Mouse (Mus musculus): Measurements from ENCODE around the gene Kcnc2. TPM values are rescaled to one million over a fixed set of nuclear protein-coding genes. Genes with fewer than 3 reads are reported as not detected.

Kcnc2 gene
- polyA plus RNA-seq, 2 experiments, result 0.54 to 0.57 TPM

DNA sequence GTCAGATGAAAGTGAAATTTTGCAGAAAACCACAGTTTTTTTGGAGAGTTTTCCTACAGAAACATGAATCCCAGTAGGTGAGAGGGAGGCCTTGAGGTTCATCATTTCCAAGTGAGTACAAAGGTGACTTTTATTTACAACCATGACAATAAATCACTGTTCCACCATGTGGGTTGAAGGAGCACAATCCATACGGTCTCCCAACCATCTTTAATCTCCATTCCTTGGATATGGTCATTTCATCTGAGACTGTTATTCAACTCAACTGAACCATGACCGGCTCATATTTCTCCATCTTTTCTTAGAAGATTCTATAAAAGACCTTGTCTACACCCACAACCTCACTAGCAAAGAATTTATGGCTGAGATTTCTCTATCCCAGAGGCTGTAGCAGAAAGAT, 22.6 kb upstream of the Kcnc2 start:
- Histone ChIP-seq H3K4me3 (replicated peaks; ENCODE audit: low read length) (no peak overlapping the region), H3K27ac (replicated peaks; ENCODE audit: low read depth, low read length) (no peak overlapping the region), H3K27me3 (ENCODE audit: control insufficient read depth, insufficient read depth, low read length) (no peaks in the 10 kb centered on the region), H3K4me2 (replicated peaks; ENCODE audit: low read depth, low read length, severe bottlenecking) (no peak overlapping the region), H3K4me1 (ENCODE audit: control insufficient read depth, insufficient read depth, low read length) (no peaks in the 10 kb centered on the region), H3K9me3 (ENCODE audit: control insufficient read depth, low read length) (no peaks in the 10 kb centered on the region), H3K36me3 (ENCODE audit: control insufficient read depth, insufficient read depth, low read length) (no peaks in the 10 kb centered on the region), H3K9ac (ENCODE audit: low read depth, low read length, severe bottlenecking) (no peak overlapping the region)
- no peak for TF ChIP-seq POLR2A (IDR thresholded peaks at IDR 0.05; ENCODE audit: borderline replicate concordance, extremely low read depth, insufficient read depth, insufficient read length)
- DNase-seq (ENCODE audit: low spot score) (no peak), ATAC-seq (ENCODE audit: low FRiP score, low read depth) (no peak)
- 60% methylated on average over 2 of the region's 2 CpGs for WGBS

DNA sequence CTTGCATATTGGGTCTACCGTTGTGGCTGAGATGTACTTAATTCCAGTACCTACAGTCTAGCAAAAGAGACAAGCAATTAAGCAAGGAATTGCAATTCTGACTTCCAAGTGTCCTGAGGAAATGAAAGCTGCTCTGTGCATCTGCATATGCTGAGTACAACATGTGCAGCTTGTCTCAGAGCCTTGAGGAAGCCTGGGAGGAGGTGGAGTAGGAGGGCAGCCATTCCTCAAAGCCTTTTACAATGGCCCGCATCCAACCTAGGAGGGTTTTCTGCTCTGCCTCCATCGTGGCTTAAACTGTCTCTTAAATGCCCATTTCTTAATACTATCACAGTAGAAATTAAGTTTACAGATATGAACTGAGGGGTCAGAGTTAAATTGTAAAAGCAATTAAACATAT, 7.5 kb upstream of the Kcnc2 start:
- Histone ChIP-seq H3K4me2 (replicated peaks; ENCODE audit: low read depth, low read length, severe bottlenecking) (no peak overlapping the region), H3K27me3 (ENCODE audit: control insufficient read depth, insufficient read depth, low read length) (no peaks in the 10 kb centered on the region), H3K9me3 (ENCODE audit: control insufficient read depth, low read length) (no peaks in the 10 kb centered on the region), H3K9ac (ENCODE audit: low read depth, low read length, severe bottlenecking) (no peak overlapping the region), H3K36me3 (ENCODE audit: control insufficient read depth, insufficient read depth, low read length) (no peaks in the 10 kb centered on the region), H3K4me3 (replicated peaks; ENCODE audit: low read length) (no peak overlapping the region), H3K27ac (replicated peaks; ENCODE audit: low read depth, low read length) (no peak overlapping the region), H3K4me1 (ENCODE audit: control insufficient read depth, insufficient read depth, low read length) (no peaks in the 10 kb centered on the region)
- no peak for TF ChIP-seq POLR2A (IDR thresholded peaks at IDR 0.05; ENCODE audit: borderline replicate concordance, extremely low read depth, insufficient read depth, insufficient read length)
- WGBS, result 82% methylated on average over 3 of the region's 3 CpGs
- no peak for ATAC-seq (ENCODE audit: low FRiP score, low read depth)
- no peak for DNase-seq (ENCODE audit: low spot score)

DNA sequence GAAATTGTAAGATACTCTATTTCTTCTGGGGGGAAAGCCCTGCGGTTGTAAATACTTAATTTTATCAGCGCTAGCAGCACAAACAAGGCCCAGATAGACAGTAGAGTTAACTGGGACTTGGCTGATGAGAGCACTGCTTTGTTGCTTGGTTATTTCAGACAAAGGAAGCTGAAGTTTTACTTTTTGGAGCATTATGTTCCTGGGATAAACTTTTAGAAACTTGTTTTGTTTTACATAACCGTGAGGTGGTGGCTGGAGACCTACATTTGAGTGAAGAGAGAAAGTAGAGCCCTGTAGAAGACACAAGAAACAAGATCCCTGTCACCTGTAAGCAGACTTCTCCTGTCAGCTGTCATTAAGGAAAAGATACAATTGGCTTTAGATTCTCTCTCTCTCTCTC, 1.4 kb upstream of the Kcnc2 start:
- no peaks in the 10 kb centered on the region for H3K9me3 ChIP-seq (ENCODE audit: control insufficient read depth, low read length)
- H3K9ac ChIP-seq (ENCODE audit: low read depth, low read length, severe bottlenecking), result no peak overlapping the region
- ATAC-seq (ENCODE audit: low FRiP score, low read depth), result no peak
- TF ChIP-seq POLR2A (IDR thresholded peaks at IDR 0.05; ENCODE audit: borderline replicate concordance, extremely low read depth, insufficient read depth, insufficient read length), result no peak
- no peak for DNase-seq (ENCODE audit: low spot score)
- peak overlapping the region; percentile 88 for H3K4me2 ChIP-seq (replicated peaks; ENCODE audit: low read depth, low read length, severe bottlenecking)
- H3K4me1 ChIP-seq (ENCODE audit: control insufficient read depth, insufficient read depth, low read length), result peaks cover 6% of the 10 kb centered on the region; the same call in 1 of the 2 replicates
- WGBS, result 67% methylated on average over 3 of the region's 3 CpGs
- peaks cover 48% of the 10 kb centered on the region for H3K27me3 ChIP-seq (ENCODE audit: control insufficient read depth, insufficient read depth, low read length)
- no peaks in the 10 kb centered on the region for H3K36me3 ChIP-seq (ENCODE audit: control insufficient read depth, insufficient read depth, low read length)
- H3K27ac ChIP-seq (replicated peaks; ENCODE audit: low read depth, low read length), result no peak overlapping the region
- H3K4me3 ChIP-seq (replicated peaks; ENCODE audit: low read length), result peak overlapping the region; percentile 46; the same call in 1 of the 2 replicates

DNA sequence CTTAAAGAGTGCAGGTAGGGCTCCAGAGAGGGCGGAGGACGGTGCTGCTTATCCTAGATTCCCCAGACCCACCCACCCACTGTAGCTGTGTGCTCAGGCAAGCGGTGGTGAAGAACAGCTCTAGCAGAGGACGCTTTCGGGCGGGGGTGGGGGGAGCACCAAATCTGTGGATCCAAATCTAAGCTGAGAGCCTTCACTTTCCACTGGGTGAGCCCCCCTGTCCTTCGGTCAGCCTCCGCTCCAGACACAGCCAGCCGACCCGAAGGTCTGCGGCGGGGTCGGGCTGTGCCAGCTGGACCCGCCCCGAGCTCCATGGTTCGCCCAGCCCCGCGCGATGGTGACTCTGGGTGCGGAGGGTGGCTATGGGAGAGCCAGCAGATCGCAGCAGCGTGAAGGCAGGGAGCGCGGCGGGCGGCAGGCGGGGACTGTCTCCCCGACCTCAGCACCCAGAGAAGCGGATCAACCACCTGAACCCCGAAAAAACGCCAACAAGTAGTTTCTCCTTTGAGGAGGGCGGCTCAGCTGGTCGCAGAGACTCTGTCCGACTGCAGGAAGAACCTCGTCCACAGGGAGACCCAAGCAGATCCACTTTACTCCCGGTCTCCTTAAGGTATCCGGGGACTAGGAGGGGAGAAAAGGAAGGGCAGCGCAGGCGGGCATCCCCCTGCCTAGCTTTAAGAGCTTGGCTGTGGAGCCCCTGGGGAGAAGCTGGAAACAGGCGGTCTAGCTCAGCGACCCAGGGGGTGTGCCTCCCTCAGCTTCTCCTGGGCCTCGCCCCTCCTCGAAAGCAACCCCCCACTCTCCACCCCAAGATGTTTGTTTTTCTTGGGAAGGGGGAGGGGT, 761 bp upstream of the Kcnc2 start:
- 1% methylated on average over 40 of the region's 43 CpGs for WGBS
- H3K9ac ChIP-seq (ENCODE audit: low read depth, low read length, severe bottlenecking), result peak overlapping the region; percentile 49
- H3K9me3 ChIP-seq (ENCODE audit: control insufficient read depth, low read length), result no peaks in the 10 kb centered on the region
- no peak for TF ChIP-seq POLR2A (IDR thresholded peaks at IDR 0.05; ENCODE audit: borderline replicate concordance, extremely low read depth, insufficient read depth, insufficient read length)
- ATAC-seq (ENCODE audit: low FRiP score, low read depth) (peak; percentile 25; the same call in 1 of the 2 replicates), DNase-seq (ENCODE audit: low spot score) (no peak)
- H3K4me2 ChIP-seq (replicated peaks; ENCODE audit: low read depth, low read length, severe bottlenecking), result peak overlapping the region; percentile 88
- peak overlapping the region; percentile 46 for H3K4me3 ChIP-seq (replicated peaks; ENCODE audit: low read length)
- no peak overlapping the region for H3K27ac ChIP-seq (replicated peaks; ENCODE audit: low read depth, low read length)
- H3K27me3 ChIP-seq (ENCODE audit: control insufficient read depth, insufficient read depth, low read length), result peaks cover 48% of the 10 kb centered on the region
- peaks cover 6% of the 10 kb centered on the region; the same call in 1 of the 2 replicates for H3K4me1 ChIP-seq (ENCODE audit: control insufficient read depth, insufficient read depth, low read length)
- no peaks in the 10 kb centered on the region for H3K36me3 ChIP-seq (ENCODE audit: control insufficient read depth, insufficient read depth, low read length)

DNA sequence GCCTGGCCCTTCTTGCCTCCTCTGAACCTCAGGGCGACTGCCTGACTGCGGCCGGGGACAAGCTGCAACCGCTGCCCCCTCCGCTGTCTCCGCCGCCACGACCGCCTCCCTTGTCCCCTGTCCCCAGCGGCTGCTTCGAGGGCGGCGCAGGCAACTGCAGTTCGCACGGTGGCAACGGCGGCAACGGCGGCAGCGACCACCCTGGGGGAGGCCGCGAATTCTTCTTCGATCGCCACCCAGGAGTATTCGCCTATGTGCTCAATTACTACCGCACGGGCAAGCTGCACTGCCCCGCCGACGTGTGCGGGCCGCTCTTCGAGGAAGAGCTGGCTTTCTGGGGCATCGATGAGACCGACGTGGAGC, 863 bp downstream of the Kcnc2 start:
- peak overlapping the region; percentile 38; the same call in 1 of the 2 replicates for H3K9ac ChIP-seq (ENCODE audit: low read depth, low read length, severe bottlenecking)
- no peaks in the 10 kb centered on the region for H3K9me3 ChIP-seq (ENCODE audit: control insufficient read depth, low read length)

More for the DNA sequence above, 863 bp downstream of the Kcnc2 start:
- Histone ChIP-seq H3K36me3 (ENCODE audit: control insufficient read depth, insufficient read depth, low read length) (no peaks in the 10 kb centered on the region), H3K4me2 (replicated peaks; ENCODE audit: low read depth, low read length, severe bottlenecking) (peak overlapping the region; percentile 88), H3K4me1 (ENCODE audit: control insufficient read depth, insufficient read depth, low read length) (peaks cover 6% of the 10 kb centered on the region; the same call in 1 of the 2 replicates), H3K4me3 (replicated peaks; ENCODE audit: low read length) (peak overlapping the region; percentile 46), H3K27me3 (ENCODE audit: control insufficient read depth, insufficient read depth, low read length) (peaks cover 48% of the 10 kb centered on the region), H3K27ac (replicated peaks; ENCODE audit: low read depth, low read length) (no peak overlapping the region)
- DNase-seq (ENCODE audit: low spot score), result no peak
- ATAC-seq (ENCODE audit: low FRiP score, low read depth), result no peak
- no peak for TF ChIP-seq POLR2A (IDR thresholded peaks at IDR 0.05; ENCODE audit: borderline replicate concordance, extremely low read depth, insufficient read depth, insufficient read length)
- 1% methylated on average over 36 of the region's 36 CpGs for WGBS

Measured in limb, embryonic 14.5 days (tissue).